Mouse (Mus musculus) gastrocnemius, adult 18-20 months (tissue): ENCODE results near the gene Lgr4. TPM values are rescaled to one million over a fixed set of nuclear protein-coding genes. Genes with fewer than 3 reads are reported as not detected.
A peak's percentile ranks its signal among the peaks of the same experiment; 100 is the strongest.
"Not testable (repeated sequence)": the region's sequence is repeated elsewhere in the genome, so short reads cannot be mapped to it uniquely, and the experiment has no call there.

Experiments
- DNase-seq: peaks from one replicate; pipeline ENCODE4 v3.0.0; 2021; ENCODE audit warnings: low spot score
- long read RNA-seq, 2 experiments: library from polyadenylated mRNA; stranded (forward); transcript quantifications; one replicate each; pipeline ENCODE4 v2.0.0; 2021
- total RNA-seq, 2 experiments: library from RNA; stranded (reverse); gene quantifications; 2 replicates each; pipeline ENCODE4 v1.2.3; 2021

Lgr4 gene
- total RNA-seq, result 10 to 100 TPM; 24.5 to 28.7 TPM
- long read RNA-seq, experiment 1, full-length matches to known transcripts, result 24 of 29 reads
- long read RNA-seq, experiment 1, partial matches to known transcripts, result 1 of 29 reads
- long read RNA-seq, experiment 1, other reads (novel, unspliced or antisense), result 4 of 29 reads
- long read RNA-seq, experiment 2, full-length matches to known transcripts, result 11 of 18 reads
- long read RNA-seq, experiment 2, partial matches to known transcripts, result 2 of 18 reads
- long read RNA-seq, experiment 2, other reads (novel, unspliced or antisense), result 5 of 18 reads

- DNase-seq, result peak; percentile 97
Measured at GRCm38 (mm10) chr2:109917496-109918413, at the start of gene Lgr4. Gene Lgr4 (plus strand): TSS chr2:109917647.

GRCm38 (mm10) chr2:109879429-109879828, 38.0 kb upstream of the Lgr4 start:
- DNase-seq, result not testable (repeated sequence)

GRCm38 (mm10) chr2:109881111-109881510, 36.3 kb upstream of the Lgr4 start:
- no peak for DNase-seq

GRCm38 (mm10) chr2:109881625-109882024, 35.8 kb upstream of the Lgr4 start:
- no peak for DNase-seq

GRCm38 (mm10) chr2:109884106-109884505, 33.3 kb upstream of the Lgr4 start:
- DNase-seq, result no peak

GRCm38 (mm10) chr2:109884507-109884906, 32.9 kb upstream of the Lgr4 start:
- DNase-seq, result peak; percentile 36

- DNase-seq, result no peak
Measured at GRCm38 (mm10) chr2:109890068-109890467, 27.4 kb upstream of the Lgr4 start.

GRCm38 (mm10) chr2:109890597-109890996, 26.9 kb upstream of the Lgr4 start, which contains the start of gene Lin7c:
Gene Lin7c (plus strand): TSS chr2:109890853.
- DNase-seq, result peak; percentile 94

- DNase-seq, result no peak
Measured at GRCm38 (mm10) chr2:109891031-109891430, 26.4 kb upstream of the Lgr4 start.

GRCm38 (mm10) chr2:109891471-109891870, 26.0 kb upstream of the Lgr4 start:
- no peak for DNase-seq

- no peak for DNase-seq
Measured at GRCm38 (mm10) chr2:109896311-109896710, 21.1 kb upstream of the Lgr4 start.

GRCm38 (mm10) chr2:109902869-109903268, 14.6 kb upstream of the Lgr4 start:
- DNase-seq, result no peak

- peak; percentile 92 for DNase-seq
Measured at GRCm38 (mm10) chr2:109904171-109904821, 13.2 kb upstream of the Lgr4 start.

- DNase-seq, result no peak
Measured at GRCm38 (mm10) chr2:109909122-109909521, 8.3 kb upstream of the Lgr4 start.

- no peak for DNase-seq
Measured at GRCm38 (mm10) chr2:109912216-109912615, 5.2 kb upstream of the Lgr4 start.

- no peak for DNase-seq
Measured at GRCm38 (mm10) chr2:109912766-109913165, 4.7 kb upstream of the Lgr4 start.

GRCm38 (mm10) chr2:109913241-109913640, 4.2 kb upstream of the Lgr4 start:
- no peak for DNase-seq

GRCm38 (mm10) chr2:109914601-109915000, 2.8 kb upstream of the Lgr4 start:
- DNase-seq, result no peak

GRCm38 (mm10) chr2:109916782-109917495, 508 bp upstream of the Lgr4 start:
- DNase-seq, result no peak

- DNase-seq, result peak; percentile 24
Measured at GRCm38 (mm10) chr2:109918592-109919262, 1.3 kb downstream of the Lgr4 start.

- no peak for DNase-seq
Measured at GRCm38 (mm10) chr2:109920471-109920870, 3.0 kb downstream of the Lgr4 start.
